Mouse (Mus musculus): Measurements from ENCODE around the gene Pim3. TPM values are rescaled to one million over a fixed set of nuclear protein-coding genes. Genes with fewer than 3 reads are reported as not detected.

The Pim3 gene
- polyA plus RNA-seq, 1 experiment from 2014 or later = 30.1 TPM

DNA sequence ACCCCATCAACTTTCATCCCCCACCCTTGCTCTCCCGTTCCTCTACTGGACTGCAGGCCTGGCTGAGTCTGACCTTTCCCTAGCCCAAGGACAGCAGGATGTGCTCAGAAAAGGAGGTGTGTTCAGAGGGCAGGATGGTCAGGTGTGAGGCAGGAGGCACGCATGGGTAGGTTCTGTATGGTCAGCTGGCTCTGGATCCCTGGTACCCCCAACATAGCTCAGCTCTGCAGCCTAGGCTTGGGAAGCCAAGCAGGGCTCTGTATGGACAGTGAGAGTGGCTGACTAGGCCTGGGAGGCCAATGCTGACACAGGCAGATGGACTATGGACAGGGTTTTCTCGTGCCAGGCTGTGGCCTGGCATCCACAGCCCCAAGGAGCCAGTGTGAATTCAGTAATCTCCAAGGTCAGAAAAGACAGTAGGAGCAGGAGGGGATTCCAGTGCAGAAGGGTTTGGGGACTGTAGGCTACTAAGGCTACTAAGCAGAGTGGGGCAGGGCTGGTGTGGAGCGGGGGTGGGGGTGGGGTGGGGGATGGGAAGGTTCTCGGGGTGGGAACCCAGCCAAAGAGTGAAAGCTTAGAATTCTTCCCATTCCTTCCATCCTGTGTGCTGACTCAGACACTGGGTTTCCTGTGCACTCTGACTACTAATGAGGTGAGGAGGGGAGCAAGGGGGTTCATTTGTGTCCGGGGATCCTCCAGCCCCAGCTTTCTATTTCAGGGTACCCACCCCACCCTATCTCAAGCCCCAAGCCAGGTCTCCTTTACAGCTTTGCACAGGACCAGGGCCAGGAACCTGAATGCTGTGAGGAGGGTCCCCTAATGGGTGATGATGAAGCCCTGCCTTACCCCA lies 7.6 kb upstream of the Pim3 start:
- Histone ChIP-seq H3K9me3 (ENCODE audit: control insufficient read depth, low read length) (no peaks in the 10 kb centered on the region), H3K36me3 (ENCODE audit: control insufficient read depth, insufficient read depth, low read length) (no peaks in the 10 kb centered on the region), H3K4me3 (ENCODE audit: low read depth, low read length) (no peak overlapping the region), H3K9ac (ENCODE audit: low read length) (no peak overlapping the region), H3K4me2 (no peak overlapping the region), H3K27ac (ENCODE audit: low read depth, low read length) (no peak overlapping the region), H3K27me3 (ENCODE audit: control insufficient read depth, insufficient read depth, low read length) (no peaks in the 10 kb centered on the region), H3K4me1 (ENCODE audit: control insufficient read depth, insufficient read depth, low read length) (0 out of 2 replicates have a peak, but pooled peaks cover 3% of the 10 kb centered on the region)
- DNase-seq (ENCODE audit: low spot score, missing footprints) (no peak), ATAC-seq (ENCODE audit: low FRiP score) (no peak)
- WGBS = 70% methylated on average over 6 of the region's 6 CpGs

DNA sequence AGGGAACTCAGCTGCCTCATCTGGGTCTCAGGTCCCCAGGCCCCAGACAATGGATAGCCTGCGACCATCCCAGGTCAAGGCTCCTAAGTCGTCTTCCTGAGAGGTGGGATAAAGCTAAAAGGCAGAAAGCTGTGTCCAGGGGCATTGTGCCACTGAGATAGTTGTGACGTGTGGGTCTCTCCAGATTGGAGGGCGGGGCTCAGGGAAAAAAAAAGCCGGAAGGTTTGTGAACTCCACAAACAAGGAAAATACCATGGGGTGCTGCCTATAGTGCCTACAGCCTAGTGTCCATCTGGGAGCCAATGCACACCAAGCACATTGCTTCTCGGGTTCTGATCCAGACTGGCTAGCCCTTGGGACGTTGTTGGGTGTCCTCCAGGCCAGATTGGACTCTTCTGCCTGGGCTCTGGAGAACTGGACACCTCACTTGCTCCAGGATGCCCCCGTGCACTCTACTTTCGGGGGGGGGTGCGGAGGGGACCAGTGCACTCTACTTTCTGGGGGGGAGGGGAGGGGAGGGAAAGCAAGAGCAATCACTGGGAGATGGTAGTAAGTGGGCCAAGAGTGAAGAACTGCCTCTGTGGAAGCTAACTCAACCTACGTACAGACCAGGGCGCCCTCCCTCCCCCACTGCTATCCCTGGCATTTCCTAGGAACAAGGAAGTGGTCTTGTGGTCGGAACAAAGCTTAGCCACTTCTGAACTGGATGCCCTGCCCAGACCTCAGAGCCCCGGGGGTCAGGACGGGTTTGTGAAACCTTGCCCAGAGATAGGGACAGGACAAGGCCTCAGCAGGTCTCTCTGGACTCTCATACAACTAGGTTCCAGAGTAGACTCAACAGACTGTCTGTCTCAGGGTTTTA lies 6.8 kb upstream of the Pim3 start:
- no peak for ATAC-seq (ENCODE audit: low FRiP score)
- Histone ChIP-seq H3K27ac (ENCODE audit: low read depth, low read length) (no peak overlapping the region), H3K9ac (ENCODE audit: low read length) (no peak overlapping the region), H3K4me2 (no peak overlapping the region), H3K27me3 (ENCODE audit: control insufficient read depth, insufficient read depth, low read length) (no peaks in the 10 kb centered on the region), H3K9me3 (ENCODE audit: control insufficient read depth, low read length) (no peaks in the 10 kb centered on the region), H3K4me1 (ENCODE audit: control insufficient read depth, insufficient read depth, low read length) (0 out of 2 replicates have a peak, but pooled peaks cover 3% of the 10 kb centered on the region), H3K36me3 (ENCODE audit: control insufficient read depth, insufficient read depth, low read length) (no peaks in the 10 kb centered on the region), H3K4me3 (ENCODE audit: low read depth, low read length) (no peak overlapping the region)
- 78% methylated on average over 15 of the region's 15 CpGs for WGBS
- DNase-seq (ENCODE audit: low spot score, missing footprints) = peak; percentile 85

DNA sequence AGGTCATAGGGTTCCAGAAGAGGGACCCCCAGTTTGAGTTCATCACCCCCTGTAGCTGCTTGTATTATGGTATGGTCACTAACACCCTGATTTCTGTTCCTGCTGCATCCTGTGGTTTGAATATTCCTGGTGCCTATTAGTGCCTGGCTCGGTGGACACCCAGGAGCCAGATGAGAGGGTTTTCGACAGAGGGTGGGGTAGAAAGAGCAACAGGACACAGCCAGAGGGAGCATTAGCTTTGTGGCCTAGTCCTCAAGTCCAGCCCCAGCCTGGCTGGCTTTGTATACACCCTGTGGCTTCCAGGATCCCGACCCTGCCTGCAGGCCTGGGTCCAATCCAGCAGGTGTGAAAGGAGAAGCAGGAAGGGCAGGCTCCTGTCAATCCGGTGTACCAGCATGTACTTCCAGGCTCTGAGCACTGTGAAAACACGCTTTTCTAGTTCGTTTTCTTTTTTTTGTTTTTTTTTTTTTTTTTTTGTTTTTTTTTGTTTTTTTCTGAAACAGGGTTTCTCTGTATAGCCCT lies 6.0 kb upstream of the Pim3 start:
- WGBS = 82% methylated on average over 6 of the region's 6 CpGs
- Histone ChIP-seq H3K4me3 (ENCODE audit: low read depth, low read length) (no peak overlapping the region), H3K9ac (ENCODE audit: low read length) (no peak overlapping the region), H3K4me1 (ENCODE audit: control insufficient read depth, insufficient read depth, low read length) (0 out of 2 replicates have a peak, but pooled peaks cover 3% of the 10 kb centered on the region), H3K36me3 (ENCODE audit: control insufficient read depth, insufficient read depth, low read length) (no peaks in the 10 kb centered on the region), H3K9me3 (ENCODE audit: control insufficient read depth, low read length) (no peaks in the 10 kb centered on the region), H3K27me3 (ENCODE audit: control insufficient read depth, insufficient read depth, low read length) (no peaks in the 10 kb centered on the region), H3K4me2 (no peak overlapping the region), H3K27ac (ENCODE audit: low read depth, low read length) (no peak overlapping the region)
- no peak for DNase-seq (ENCODE audit: low spot score, missing footprints)
- ATAC-seq (ENCODE audit: low FRiP score) = no peak

DNA sequence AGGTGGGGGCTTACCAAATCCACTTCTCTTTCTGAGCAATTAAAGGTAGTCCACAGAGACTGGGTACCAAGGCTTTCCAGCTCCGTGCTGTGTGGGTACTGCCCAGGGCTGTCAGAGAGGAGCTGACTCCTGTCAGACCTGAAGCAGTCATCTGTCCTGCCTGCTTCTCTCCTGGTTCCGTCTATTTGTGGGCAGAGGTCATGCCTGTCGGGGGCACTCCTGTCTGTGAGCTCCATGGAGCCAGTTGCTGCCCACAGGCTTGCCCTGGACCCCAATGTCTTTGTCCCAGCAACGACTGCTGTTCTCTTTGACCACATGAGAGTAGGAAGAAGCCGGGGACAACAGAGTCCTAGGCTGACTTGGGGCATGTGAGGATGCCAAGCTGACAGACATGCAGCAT lies 5.4 kb upstream of the Pim3 start:
- DNase-seq (ENCODE audit: low spot score, missing footprints) (no peak), ATAC-seq (ENCODE audit: low FRiP score) (no peak)
- no peak overlapping the region for H3K9ac ChIP-seq (ENCODE audit: low read length)
- H3K4me2 ChIP-seq = no peak overlapping the region
- no peak overlapping the region for H3K27ac ChIP-seq (ENCODE audit: low read depth, low read length)
- WGBS = 80% methylated on average over 5 of the region's 5 CpGs
- H3K36me3 ChIP-seq (ENCODE audit: control insufficient read depth, insufficient read depth, low read length) = no peaks in the 10 kb centered on the region
- no peaks in the 10 kb centered on the region for H3K27me3 ChIP-seq (ENCODE audit: control insufficient read depth, insufficient read depth, low read length)
- H3K4me1 ChIP-seq (ENCODE audit: control insufficient read depth, insufficient read depth, low read length) = peaks cover 7% of the 10 kb centered on the region; the same call in 1 of the 2 replicates
- H3K4me3 ChIP-seq (ENCODE audit: low read depth, low read length) = no peak overlapping the region
- H3K9me3 ChIP-seq (ENCODE audit: control insufficient read depth, low read length) = no peaks in the 10 kb centered on the region

DNA sequence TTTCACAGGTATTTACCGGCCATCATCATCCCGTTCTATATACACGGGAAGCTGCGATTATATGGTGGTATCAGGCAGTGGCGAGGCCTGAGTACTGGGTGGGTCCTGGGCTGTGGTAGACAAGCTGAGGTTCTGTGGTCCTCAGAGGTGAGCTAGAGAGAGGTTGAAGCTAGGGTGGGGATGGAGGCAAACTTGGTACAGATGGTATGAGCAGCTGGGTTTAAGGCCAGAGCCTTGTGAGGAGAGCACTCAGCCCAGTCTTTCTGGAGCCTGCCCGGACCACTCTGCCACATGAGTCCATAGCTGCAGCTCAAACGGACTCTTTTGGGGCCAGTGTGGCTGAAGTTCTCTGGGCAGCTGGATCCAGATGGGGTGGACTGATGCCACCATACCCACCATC lies 4.6 kb upstream of the Pim3 start:
- ATAC-seq (ENCODE audit: low FRiP score) = no peak
- 91% methylated on average over 7 of the region's 7 CpGs for WGBS
- H3K9me3 ChIP-seq (ENCODE audit: control insufficient read depth, low read length) = no peaks in the 10 kb centered on the region
- H3K9ac ChIP-seq (ENCODE audit: low read length) = no peak overlapping the region
- no peak overlapping the region for H3K4me3 ChIP-seq (ENCODE audit: low read depth, low read length)
- no peak overlapping the region for H3K4me2 ChIP-seq
- peaks cover 7% of the 10 kb centered on the region; the same call in 1 of the 2 replicates for H3K4me1 ChIP-seq (ENCODE audit: control insufficient read depth, insufficient read depth, low read length)
- no peaks in the 10 kb centered on the region for H3K36me3 ChIP-seq (ENCODE audit: control insufficient read depth, insufficient read depth, low read length)
- no peak overlapping the region for H3K27ac ChIP-seq (ENCODE audit: low read depth, low read length)
- DNase-seq (ENCODE audit: low spot score, missing footprints) = no peak
- no peaks in the 10 kb centered on the region for H3K27me3 ChIP-seq (ENCODE audit: control insufficient read depth, insufficient read depth, low read length)

DNA sequence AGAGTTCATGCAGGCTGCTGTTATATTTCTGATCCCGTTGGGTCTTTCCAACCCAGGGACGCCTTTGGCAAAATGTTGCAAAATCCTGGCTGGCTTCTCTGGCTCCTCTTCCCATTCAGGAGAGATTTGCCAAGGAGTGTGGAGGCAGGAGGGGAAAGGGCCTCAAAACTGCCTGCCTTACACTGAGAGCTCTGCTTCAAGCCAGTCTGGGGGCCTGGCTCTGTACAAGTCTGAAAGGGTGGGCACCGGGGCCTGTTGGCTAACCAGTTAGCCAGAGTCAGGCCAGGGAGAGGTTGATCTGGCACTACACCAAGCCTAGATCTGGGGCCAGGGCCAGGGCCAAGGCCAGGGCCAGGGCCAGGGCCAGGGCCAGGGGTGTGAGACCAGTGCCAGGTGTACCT lies 3.8 kb upstream of the Pim3 start:
- H3K27me3 ChIP-seq (ENCODE audit: control insufficient read depth, insufficient read depth, low read length) = no peaks in the 10 kb centered on the region
- no peak overlapping the region for H3K9ac ChIP-seq (ENCODE audit: low read length)
- no peak overlapping the region for H3K4me3 ChIP-seq (ENCODE audit: low read depth, low read length)
- 94% methylated on average over 3 of the region's 3 CpGs for WGBS
- no peaks in the 10 kb centered on the region for H3K9me3 ChIP-seq (ENCODE audit: control insufficient read depth, low read length)
- ATAC-seq (ENCODE audit: low FRiP score) = no peak
- peaks cover 13% of the 10 kb centered on the region for H3K4me1 ChIP-seq (ENCODE audit: control insufficient read depth, insufficient read depth, low read length)
- no peak overlapping the region for H3K27ac ChIP-seq (ENCODE audit: low read depth, low read length)
- no peak overlapping the region for H3K4me2 ChIP-seq
- no peaks in the 10 kb centered on the region for H3K36me3 ChIP-seq (ENCODE audit: control insufficient read depth, insufficient read depth, low read length)
- no peak for DNase-seq (ENCODE audit: low spot score, missing footprints)

DNA sequence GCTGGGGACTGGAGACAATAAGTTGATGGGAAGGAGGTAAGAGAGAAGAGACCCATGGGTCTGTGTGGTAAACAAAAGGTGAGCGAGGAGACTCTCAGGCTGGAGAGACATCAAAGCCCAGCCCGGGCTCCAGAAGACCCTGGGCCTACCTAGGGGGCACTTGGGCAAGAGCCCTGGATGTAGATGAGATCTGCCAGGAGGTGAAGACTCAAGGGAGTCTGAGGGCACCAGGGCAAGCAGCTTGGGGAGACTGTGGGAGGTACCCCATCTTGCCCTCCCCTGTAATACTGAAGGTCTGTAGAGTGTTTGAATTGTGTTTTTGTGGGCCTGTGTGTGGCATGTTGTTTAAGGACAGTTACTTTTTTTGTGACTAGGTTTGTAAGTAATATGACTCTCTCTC lies 3.3 kb upstream of the Pim3 start:
- no peak overlapping the region for H3K4me3 ChIP-seq (ENCODE audit: low read depth, low read length)
- H3K9ac ChIP-seq (ENCODE audit: low read length) = no peak overlapping the region
- H3K36me3 ChIP-seq (ENCODE audit: control insufficient read depth, insufficient read depth, low read length) = no peaks in the 10 kb centered on the region
- no peaks in the 10 kb centered on the region for H3K27me3 ChIP-seq (ENCODE audit: control insufficient read depth, insufficient read depth, low read length)
- no peak overlapping the region for H3K27ac ChIP-seq (ENCODE audit: low read depth, low read length)
- WGBS = 78% methylated on average over 2 of the region's 2 CpGs
- H3K4me2 ChIP-seq = no peak overlapping the region
- DNase-seq (ENCODE audit: low spot score, missing footprints) (no peak), ATAC-seq (ENCODE audit: low FRiP score) (no peak)
- no peaks in the 10 kb centered on the region for H3K9me3 ChIP-seq (ENCODE audit: control insufficient read depth, low read length)
- H3K4me1 ChIP-seq (ENCODE audit: control insufficient read depth, insufficient read depth, low read length) = peaks cover 14% of the 10 kb centered on the region

DNA sequence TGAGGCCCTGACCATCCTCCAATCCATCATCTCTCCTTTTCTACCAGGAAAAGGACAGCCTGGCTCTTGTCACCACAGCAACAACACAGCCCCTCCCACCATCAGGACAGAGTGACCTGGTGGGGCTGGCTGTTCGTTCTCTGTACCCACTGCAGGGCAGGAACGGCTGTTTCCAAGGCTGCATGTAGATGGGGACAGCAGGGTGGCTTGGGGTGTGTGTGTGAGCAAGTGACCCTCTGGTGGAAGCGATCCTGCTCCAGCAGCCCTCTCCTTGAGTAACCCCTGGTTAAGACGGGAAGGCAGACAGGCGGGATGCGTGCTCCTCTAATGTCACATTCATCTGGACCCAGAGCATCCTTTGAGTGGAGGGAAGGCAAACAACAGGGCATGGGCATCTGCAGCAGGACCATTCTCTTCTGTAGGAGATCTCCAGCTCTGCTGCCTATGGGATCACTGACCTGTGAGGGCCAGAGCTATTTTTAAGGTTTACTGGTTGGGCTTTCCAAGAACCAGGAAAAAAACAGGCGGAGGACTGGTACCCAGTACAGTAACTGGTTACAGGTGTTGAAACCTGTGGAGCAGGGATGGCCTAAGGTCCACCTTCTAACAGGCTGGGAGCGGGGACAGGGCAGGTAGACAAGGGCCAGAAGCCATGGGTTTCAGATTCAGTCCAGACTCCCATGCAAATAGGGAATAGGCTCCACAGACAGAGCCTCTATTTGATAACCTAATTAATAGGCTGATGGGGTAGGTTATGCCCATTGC lies 2.6 kb upstream of the Pim3 start:
- H3K36me3 ChIP-seq (ENCODE audit: control insufficient read depth, insufficient read depth, low read length) = peaks cover 2% of the 10 kb centered on the region
- no peak overlapping the region for H3K9ac ChIP-seq (ENCODE audit: low read length)

More for the DNA sequence above, 2.6 kb upstream of the Pim3 start:
- no peak for ATAC-seq (ENCODE audit: low FRiP score)
- Histone ChIP-seq H3K4me2 (no peak overlapping the region), H3K27ac (ENCODE audit: low read depth, low read length) (no peak overlapping the region), H3K4me3 (ENCODE audit: low read depth, low read length) (no peak overlapping the region), H3K9me3 (ENCODE audit: control insufficient read depth, low read length) (no peaks in the 10 kb centered on the region), H3K4me1 (ENCODE audit: control insufficient read depth, insufficient read depth, low read length) (peaks cover 19% of the 10 kb centered on the region), H3K27me3 (ENCODE audit: control insufficient read depth, insufficient read depth, low read length) (no peaks in the 10 kb centered on the region)
- 73% methylated on average over 8 of the region's 8 CpGs for WGBS
- DNase-seq (ENCODE audit: low spot score, missing footprints) = no peak

Data from midbrain, embryonic 11.5 days (tissue).